Mouse (Mus musculus): ENCODE results near the gene Tbx21. TPM values are rescaled to one million over a fixed set of nuclear protein-coding genes. Genes with fewer than 3 reads are reported as not detected.

Tbx21 gene
- polyA plus RNA-seq, 1 experiment from 2014 or later = 0.14 TPM

- H3K27me3 ChIP-seq = peaks cover 17% of the 10 kb centered on the region
- ATAC-seq (replicated peaks; ENCODE audit: low FRiP score) = no peak
- WGBS = 76% methylated on average over 3 of the region's 3 CpGs
These were observed 13.8 kb upstream of the Tbx21 start for GRCm38 (mm10) chr11:97128956-97129355.

GRCm38 (mm10) chr11:97127470-97128223, 12.5 kb upstream of the Tbx21 start:
- Histone ChIP-seq H3K27ac (no peak overlapping the region), H3K4me1 (peaks cover 22% of the 10 kb centered on the region), H3K9me3 (replicated peaks) (no peaks in the 10 kb centered on the region), H3K9ac (peak overlapping the region; percentile 36), H3K36me3 (no peaks in the 10 kb centered on the region), H3K4me2 (peak overlapping the region; percentile 94), H3K4me3 (replicated peaks) (peak overlapping the region; percentile 53), H3K27me3 (peaks cover 17% of the 10 kb centered on the region)
- ATAC-seq (replicated peaks; ENCODE audit: low FRiP score) = no peak
- WGBS = 18% methylated on average over 19 of the region's 19 CpGs

More at GRCm38 (mm10) chr11:97128956-97129355, 13.8 kb upstream of the Tbx21 start:
- Histone ChIP-seq H3K4me1 (peaks cover 22% of the 10 kb centered on the region), H3K9me3 (replicated peaks) (no peaks in the 10 kb centered on the region), H3K4me2 (no peak overlapping the region), H3K36me3 (no peaks in the 10 kb centered on the region), H3K9ac (no peak overlapping the region), H3K4me3 (replicated peaks) (no peak overlapping the region), H3K27ac (no peak overlapping the region)

- Histone ChIP-seq H3K9ac (peak overlapping the region; percentile 36), H3K27ac (no peak overlapping the region), H3K4me1 (peaks cover 22% of the 10 kb centered on the region), H3K4me2 (peak overlapping the region; percentile 94), H3K4me3 (replicated peaks) (peak overlapping the region; percentile 53), H3K27me3 (peaks cover 17% of the 10 kb centered on the region), H3K9me3 (replicated peaks) (no peaks in the 10 kb centered on the region), H3K36me3 (no peaks in the 10 kb centered on the region)
- no peak; the same call in 1 of the 2 replicates for ATAC-seq (replicated peaks; ENCODE audit: low FRiP score)
- WGBS = 2% methylated on average over 32 of the region's 32 CpGs
These were observed 11.7 kb upstream of the Tbx21 start for GRCm38 (mm10) chr11:97126645-97127468.

GRCm38 (mm10) chr11:97124266-97125036, 9.3 kb upstream of the Tbx21 start:
- WGBS = 65% methylated on average over 10 of the region's 10 CpGs
- H3K27ac ChIP-seq = no peak overlapping the region
- no peak overlapping the region for H3K9ac ChIP-seq
- ATAC-seq (replicated peaks; ENCODE audit: low FRiP score) = no peak
- no peak overlapping the region for H3K4me2 ChIP-seq
- peaks cover 37% of the 10 kb centered on the region for H3K4me1 ChIP-seq
- H3K9me3 ChIP-seq (replicated peaks) = no peaks in the 10 kb centered on the region
- H3K36me3 ChIP-seq = no peaks in the 10 kb centered on the region
- H3K27me3 ChIP-seq = peaks cover 13% of the 10 kb centered on the region
- no peak overlapping the region for H3K4me3 ChIP-seq (replicated peaks)

DNA sequence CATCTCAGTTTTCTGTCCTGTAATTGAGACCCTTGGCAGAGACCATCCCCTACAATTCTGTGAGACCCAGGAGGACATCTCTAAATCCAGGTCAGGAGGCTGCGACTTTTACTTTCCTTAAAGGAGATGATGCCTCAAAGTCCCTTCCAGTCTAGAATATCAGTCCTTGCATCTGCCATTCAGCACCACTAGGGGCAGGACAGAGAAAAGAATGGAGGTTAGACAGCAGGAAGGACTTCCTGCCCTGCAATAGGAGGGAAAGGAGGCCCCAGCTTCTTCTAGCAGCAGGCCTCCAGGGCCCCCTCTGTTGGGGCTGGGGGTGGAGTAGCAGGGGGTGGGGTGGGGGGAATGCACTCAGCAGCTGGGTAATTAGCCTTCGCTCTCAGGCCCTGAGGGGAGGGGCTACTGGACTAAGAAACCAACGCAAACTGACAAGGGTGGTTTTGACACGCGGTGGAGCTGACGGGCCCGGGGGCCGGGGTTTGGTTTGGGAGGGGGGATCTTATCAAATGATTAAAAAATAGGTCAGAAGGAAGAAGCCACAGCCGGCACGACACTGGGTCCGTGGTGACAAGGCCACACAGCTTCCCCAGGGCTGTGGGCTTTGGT, 8.3 kb upstream of the Tbx21 start:
- Histone ChIP-seq H3K9ac (no peak overlapping the region), H3K4me1 (peaks cover 37% of the 10 kb centered on the region), H3K9me3 (replicated peaks) (no peaks in the 10 kb centered on the region), H3K4me3 (replicated peaks) (no peak overlapping the region), H3K27ac (no peak overlapping the region), H3K27me3 (peaks cover 19% of the 10 kb centered on the region), H3K4me2 (no peak overlapping the region), H3K36me3 (no peaks in the 10 kb centered on the region)
- no peak for ATAC-seq (replicated peaks; ENCODE audit: low FRiP score)
- 22% methylated on average over 11 of the region's 11 CpGs for WGBS

- WGBS = 46% methylated on average over 3 of the region's 3 CpGs
- Histone ChIP-seq H3K27me3 (peaks cover 39% of the 10 kb centered on the region), H3K36me3 (no peaks in the 10 kb centered on the region), H3K4me3 (replicated peaks) (no peak overlapping the region), H3K9me3 (replicated peaks) (no peaks in the 10 kb centered on the region), H3K4me1 (peaks cover 25% of the 10 kb centered on the region), H3K27ac (no peak overlapping the region), H3K9ac (no peak overlapping the region), H3K4me2 (no peak overlapping the region)
- no peak for ATAC-seq (replicated peaks; ENCODE audit: low FRiP score)
These were observed 5.5 kb upstream of the Tbx21 start for GRCm38 (mm10) chr11:97120641-97121040.

DNA sequence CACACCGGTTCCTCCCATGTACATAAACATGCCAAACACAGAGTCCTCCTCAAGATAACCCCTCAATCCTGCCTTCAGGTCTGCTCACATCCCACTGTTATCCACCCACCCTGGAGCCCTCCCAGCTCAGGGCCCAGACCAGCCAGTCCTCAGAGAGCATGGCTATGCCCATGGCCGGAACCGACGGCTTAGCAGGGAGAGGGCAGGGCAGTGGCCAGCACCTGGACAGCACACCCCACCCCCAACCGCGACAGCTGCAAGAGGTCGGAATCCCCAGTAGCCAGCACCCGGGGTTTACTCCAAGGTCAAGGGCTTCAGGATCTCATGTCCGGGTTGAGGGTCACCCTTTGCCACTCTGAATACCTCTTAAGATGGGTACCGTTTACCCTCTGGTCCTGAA, 5.1 kb upstream of the Tbx21 start:
- H3K27me3 ChIP-seq = peaks cover 42% of the 10 kb centered on the region
- no peak; the same call in 1 of the 2 replicates for ATAC-seq (replicated peaks; ENCODE audit: low FRiP score)

DNA sequence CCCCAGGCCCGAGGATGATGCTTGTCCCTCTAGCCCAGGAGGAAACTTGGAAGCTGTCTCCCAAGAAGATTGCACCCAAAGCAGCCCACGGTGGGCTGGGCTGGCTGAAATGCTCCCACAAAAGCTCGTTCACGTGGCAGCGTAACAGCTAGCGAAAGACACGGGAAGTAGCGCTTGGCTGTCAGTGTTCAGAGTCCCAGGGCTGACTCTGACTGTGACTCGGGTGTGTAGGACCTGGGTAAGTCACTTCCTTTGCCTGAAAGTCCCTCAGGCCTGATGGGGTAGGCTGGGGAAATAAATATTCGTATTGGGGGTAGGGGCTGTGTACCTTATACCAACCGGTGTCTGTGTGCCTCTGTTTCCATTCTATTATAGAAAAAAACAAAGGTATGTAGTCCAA, 666 bp upstream of the Tbx21 start:
- H3K9ac ChIP-seq = no peak overlapping the region
- no peak for ATAC-seq (replicated peaks; ENCODE audit: low FRiP score)
- H3K36me3 ChIP-seq = no peaks in the 10 kb centered on the region
- H3K9me3 ChIP-seq (replicated peaks) = no peaks in the 10 kb centered on the region
- H3K27ac ChIP-seq = no peak overlapping the region
- H3K4me1 ChIP-seq = peaks cover 36% of the 10 kb centered on the region
- peaks cover 73% of the 10 kb centered on the region for H3K27me3 ChIP-seq
- H3K4me2 ChIP-seq = peak overlapping the region; percentile 75
- WGBS = 9% methylated on average over 11 of the region's 11 CpGs
- H3K4me3 ChIP-seq (replicated peaks) = peak overlapping the region; percentile 45

More for the DNA sequence above, 5.1 kb upstream of the Tbx21 start:
- Histone ChIP-seq H3K9me3 (replicated peaks) (no peaks in the 10 kb centered on the region), H3K4me1 (peaks cover 29% of the 10 kb centered on the region), H3K4me3 (replicated peaks) (no peak overlapping the region), H3K36me3 (no peaks in the 10 kb centered on the region), H3K9ac (no peak overlapping the region), H3K27ac (no peak overlapping the region), H3K4me2 (no peak overlapping the region)
- 51% methylated on average over 10 of the region's 10 CpGs for WGBS

- WGBS = 83% methylated on average over 9 of the region's 9 CpGs
- no peak overlapping the region for H3K4me3 ChIP-seq (replicated peaks)
These were observed 2.5 kb downstream of the Tbx21 start for GRCm38 (mm10) chr11:97112519-97113125.

DNA sequence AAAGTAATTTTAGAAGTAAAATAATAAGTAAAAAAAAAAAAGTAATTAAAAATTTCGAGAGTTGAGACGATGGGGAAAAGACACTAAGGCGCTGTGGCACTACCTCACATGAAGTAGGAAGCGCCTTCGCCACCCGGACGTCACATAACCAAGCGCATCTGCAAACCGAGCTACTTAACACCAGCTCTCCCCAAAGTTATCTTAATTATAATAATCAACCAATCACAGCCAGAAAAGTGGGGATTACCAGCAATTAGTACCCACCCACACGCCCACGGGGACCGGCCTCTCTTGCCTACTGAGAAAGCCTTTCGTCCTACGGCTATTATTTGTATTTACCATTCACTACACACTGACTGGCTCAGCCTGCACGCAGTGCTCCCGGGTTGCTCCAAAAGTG, 6.2 kb downstream of the Tbx21 start:
- no peak overlapping the region for H3K4me3 ChIP-seq (replicated peaks)
- no peak overlapping the region for H3K9ac ChIP-seq
- no peaks in the 10 kb centered on the region for H3K36me3 ChIP-seq
- H3K4me2 ChIP-seq = no peak overlapping the region
- 81% methylated on average over 16 of the region's 16 CpGs for WGBS
- ATAC-seq (replicated peaks; ENCODE audit: low FRiP score) = no peak
- peaks cover 19% of the 10 kb centered on the region for H3K27me3 ChIP-seq
- no peaks in the 10 kb centered on the region for H3K9me3 ChIP-seq (replicated peaks)
- H3K27ac ChIP-seq = no peak overlapping the region
- peaks cover 3% of the 10 kb centered on the region for H3K4me1 ChIP-seq

More at GRCm38 (mm10) chr11:97112519-97113125, 2.5 kb downstream of the Tbx21 start:
- Histone ChIP-seq H3K9me3 (replicated peaks) (no peaks in the 10 kb centered on the region), H3K9ac (no peak overlapping the region), H3K4me2 (no peak overlapping the region), H3K36me3 (no peaks in the 10 kb centered on the region), H3K4me1 (peaks cover 23% of the 10 kb centered on the region), H3K27ac (no peak overlapping the region), H3K27me3 (peaks cover 56% of the 10 kb centered on the region)
- ATAC-seq (replicated peaks; ENCODE audit: low FRiP score) = no peak

- ATAC-seq (replicated peaks; ENCODE audit: low FRiP score) = no peak
- Histone ChIP-seq H3K27ac (no peak overlapping the region), H3K9me3 (replicated peaks) (no peaks in the 10 kb centered on the region), H3K9ac (no peak overlapping the region), H3K27me3 (peaks cover 13% of the 10 kb centered on the region), H3K4me3 (replicated peaks) (no peak overlapping the region), H3K36me3 (no peaks in the 10 kb centered on the region), H3K4me2 (no peak overlapping the region), H3K4me1 (no peaks in the 10 kb centered on the region)
- WGBS = 94% methylated on average over 9 of the region's 9 CpGs
These were observed 11.0 kb downstream of the Tbx21 start for GRCm38 (mm10) chr11:97104091-97104483.
